Mouse (Mus musculus) midbrain, embryonic 11.5 days (tissue): Measurements from ENCODE around the gene 2310034G01Rik. TPM values are rescaled to one million over a fixed set of nuclear protein-coding genes. Genes with fewer than 3 reads are reported as not detected.

Experiments
- ATAC-seq: fragments of 200-750 bp; cut with Nextera tagmentation; 2 replicates; pipeline ENCODE4 v1.8.0; 2017; ENCODE audit warnings: moderate TSS enrichment, moderate library complexity; ENCODE audit not compliant: low FRiP score
- DNase-seq: peaks from one replicate; pipeline ENCODE4 v3.0.0; 2015; ENCODE audit warnings: low spot score; ENCODE audit errors: missing footprints
- H3K27ac ChIP-seq: fragments of 300-500 bp; sonication (generic); 2 replicates; pipeline ENCODE4 v1.5.1; 2014; ENCODE audit warnings: low read depth, low read length
- H3K27me3 ChIP-seq: fragments of 300-500 bp; sonication (generic); 2 replicates; pipeline ENCODE4 v1.6.1; 2014; ENCODE audit warnings: mild to moderate bottlenecking, low read length, moderate library complexity, mixed read lengths; ENCODE audit not compliant: control insufficient read depth, insufficient read depth
- H3K36me3 ChIP-seq: fragments of 300-500 bp; sonication (generic); 2 replicates; pipeline ENCODE4 v1.6.1; 2014; ENCODE audit warnings: mild to moderate bottlenecking, low read length, moderate library complexity, mixed read lengths; ENCODE audit not compliant: control insufficient read depth, insufficient read depth
- H3K4me1 ChIP-seq: fragments of 300-500 bp; sonication (generic); 2 replicates; pipeline ENCODE4 v1.6.1; 2014; ENCODE audit warnings: low read length; ENCODE audit not compliant: control insufficient read depth, insufficient read depth
- H3K4me2 ChIP-seq: fragments of 300-500 bp; sonication (generic); 2 replicates; pipeline ENCODE4 v1.6.1; 2014; ENCODE audit warnings: mild to moderate bottlenecking, moderate library complexity
- H3K4me3 ChIP-seq: fragments of 300-500 bp; sonication (generic); 2 replicates; pipeline ENCODE4 v1.5.1; 2014; ENCODE audit warnings: low read depth, low read length
- H3K9ac ChIP-seq: fragments of 300-500 bp; sonication (generic); 2 replicates; pipeline ENCODE4 v1.6.1; 2014; ENCODE audit warnings: low read length
- H3K9me3 ChIP-seq: fragments of 300-500 bp; sonication (generic); 2 replicates; pipeline ENCODE4 v1.6.1; 2016; ENCODE audit warnings: low read length; ENCODE audit not compliant: control insufficient read depth
- WGBS: fragments of 180-500 bp; shearing (Covaris S2); extraction: QIAGEN DNeasy Blood & Tissue Kit; methylation state at CpG from one replicate; pipeline ENCODE4 v1.1.7; 2014; 5-methylcytosine and 5-hydroxymethylcytosine counted together
- polyA plus RNA-seq: library from polyadenylated mRNA; unstranded; fragments of >200 nt; fragmentation: Nextera tagmentation; extraction: Ambion mirVana; gene quantifications from 2 replicates; pipeline ENCODE4 v1.2.1, GENCODE M21; 2014

2310034G01Rik gene
- polyA plus RNA-seq, 1 experiment from 2014 or later = 1.6 TPM

DNA sequence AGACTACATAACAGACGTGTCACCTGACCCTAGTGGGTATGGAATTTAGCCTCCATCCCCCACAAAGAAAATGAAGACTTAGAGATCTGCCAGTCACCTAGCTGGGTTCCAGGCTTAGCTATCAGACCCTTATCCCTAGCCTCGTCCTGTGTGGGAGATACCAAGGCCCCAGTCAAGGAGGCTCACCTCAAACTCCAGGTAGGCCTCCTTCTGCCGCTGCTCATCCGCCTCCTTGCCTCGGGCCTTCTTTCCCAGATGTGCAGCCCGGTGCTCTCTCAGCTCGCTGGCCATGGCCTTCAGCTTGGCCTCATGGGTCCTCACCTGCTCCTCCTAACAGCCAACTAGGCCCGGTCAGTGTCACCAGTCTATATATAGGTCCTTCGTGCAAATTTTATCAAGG is 37.0 kb downstream of the 2310034G01Rik start:
- Histone ChIP-seq H3K27me3 (peaks cover 55% of the 10 kb centered on the region), H3K4me1 (peaks cover 11% of the 10 kb centered on the region), H3K9ac (no peak overlapping the region), H3K4me3 (no peak overlapping the region), H3K4me2 (no peak overlapping the region), H3K9me3 (no peaks in the 10 kb centered on the region), H3K27ac (no peak overlapping the region), H3K36me3 (no peaks in the 10 kb centered on the region)
- ATAC-seq = no peak
- DNase-seq = peak; percentile 57
- whole genome bisulfite sequencing = 89% methylated on average over 9 of the region's 9 CpGs

DNA sequence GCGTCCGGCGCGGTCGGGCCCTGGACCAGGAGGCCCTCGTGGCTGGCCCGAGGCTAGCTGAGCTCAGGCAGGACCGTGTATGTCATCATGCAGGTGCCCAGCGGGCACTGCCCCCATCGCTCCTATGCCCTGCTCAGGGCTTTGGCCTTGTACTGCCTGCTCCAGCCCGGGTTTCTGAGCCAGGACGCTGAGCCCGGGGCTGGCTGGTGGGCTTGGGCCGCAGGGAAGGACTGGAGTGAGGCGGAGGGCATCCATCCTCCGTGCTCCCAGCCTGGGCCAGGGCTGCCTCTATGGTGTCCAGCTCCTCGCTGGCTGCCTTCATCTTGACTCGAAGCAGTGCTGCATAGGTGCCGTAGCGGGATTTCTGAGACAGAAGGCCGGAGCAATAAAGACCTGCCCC is 37.5 kb downstream of the 2310034G01Rik start:
- H3K9me3 ChIP-seq = no peaks in the 10 kb centered on the region
- H3K27me3 ChIP-seq = peaks cover 55% of the 10 kb centered on the region
- DNase-seq (no peak), ATAC-seq (no peak)
- peaks cover 9% of the 10 kb centered on the region for H3K4me1 ChIP-seq
- H3K27ac ChIP-seq = no peak overlapping the region
- 92% methylated on average over 21 of the region's 21 CpGs for WGBS
- H3K36me3 ChIP-seq = no peaks in the 10 kb centered on the region
- no peak overlapping the region for H3K4me3 ChIP-seq
- no peak overlapping the region for H3K9ac ChIP-seq
- no peak overlapping the region for H3K4me2 ChIP-seq

DNA sequence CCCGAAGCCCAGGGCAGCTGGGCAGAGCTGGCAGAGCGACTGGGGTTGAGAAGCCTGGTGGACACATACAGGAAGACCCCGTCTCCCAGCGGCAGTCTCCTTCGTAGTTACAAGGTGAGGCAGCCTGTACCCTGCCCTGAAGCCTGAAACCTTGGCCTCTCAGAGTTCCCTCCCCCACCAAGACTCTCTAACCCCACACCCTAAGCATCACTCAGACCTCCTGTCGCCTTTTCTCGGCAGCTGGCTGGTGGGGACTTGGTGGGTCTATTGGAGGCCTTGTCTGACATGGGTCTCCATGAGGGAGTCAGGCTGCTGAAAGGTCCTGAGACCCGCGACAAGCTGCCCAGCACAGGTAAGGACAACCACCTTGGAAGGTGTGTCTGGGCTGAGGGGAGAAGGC is 38.8 kb downstream of the 2310034G01Rik start:
- H3K4me3 ChIP-seq = no peak overlapping the region
- ATAC-seq (no peak), DNase-seq (no peak)
- 85% methylated on average over 9 of the region's 9 CpGs for WGBS
- no peak overlapping the region for H3K27ac ChIP-seq
- H3K27me3 ChIP-seq = peaks cover 51% of the 10 kb centered on the region
- H3K9me3 ChIP-seq = no peaks in the 10 kb centered on the region
- peaks cover 4% of the 10 kb centered on the region; the same call in 1 of the 2 replicates for H3K4me1 ChIP-seq
- H3K9ac ChIP-seq = no peak overlapping the region
- no peaks in the 10 kb centered on the region for H3K36me3 ChIP-seq
- H3K4me2 ChIP-seq = no peak overlapping the region

DNA sequence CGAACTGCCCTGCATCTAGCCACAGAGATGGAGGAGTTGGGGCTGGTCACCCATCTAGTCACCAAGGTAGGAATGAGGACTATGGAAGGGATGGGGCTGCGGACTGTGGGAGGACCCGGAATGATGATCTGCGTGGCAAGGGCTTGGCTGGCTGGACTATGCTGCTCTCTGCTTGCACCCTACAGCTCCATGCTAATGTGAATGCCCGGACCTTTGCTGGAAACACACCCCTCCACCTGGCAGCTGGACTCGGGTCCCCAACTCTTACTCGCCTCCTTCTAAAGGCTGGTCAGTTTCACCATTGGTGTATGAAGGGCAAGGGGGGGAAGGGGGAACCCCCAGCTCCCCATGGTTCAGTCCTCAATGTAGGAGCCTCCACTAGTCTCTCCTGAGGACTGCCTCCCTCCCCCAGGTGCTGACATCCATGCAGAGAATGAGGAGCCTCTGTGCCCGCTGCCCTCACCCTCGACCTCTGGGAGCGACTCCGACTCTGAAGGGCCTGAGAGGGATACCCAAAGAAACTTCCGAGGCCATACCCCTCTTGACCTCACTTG is 39.7 kb downstream of the 2310034G01Rik start:
- H3K27me3 ChIP-seq = peaks cover 41% of the 10 kb centered on the region
- no peak overlapping the region for H3K9ac ChIP-seq
- peak; percentile 71 for DNase-seq
- no peak overlapping the region for H3K27ac ChIP-seq
- H3K36me3 ChIP-seq = no peaks in the 10 kb centered on the region
- WGBS = 88% methylated on average over 12 of the region's 12 CpGs
- peaks cover 8% of the 10 kb centered on the region for H3K4me1 ChIP-seq
- H3K4me2 ChIP-seq = no peak overlapping the region
- no peaks in the 10 kb centered on the region for H3K9me3 ChIP-seq
- H3K4me3 ChIP-seq = no peak overlapping the region
- ATAC-seq = no peak

DNA sequence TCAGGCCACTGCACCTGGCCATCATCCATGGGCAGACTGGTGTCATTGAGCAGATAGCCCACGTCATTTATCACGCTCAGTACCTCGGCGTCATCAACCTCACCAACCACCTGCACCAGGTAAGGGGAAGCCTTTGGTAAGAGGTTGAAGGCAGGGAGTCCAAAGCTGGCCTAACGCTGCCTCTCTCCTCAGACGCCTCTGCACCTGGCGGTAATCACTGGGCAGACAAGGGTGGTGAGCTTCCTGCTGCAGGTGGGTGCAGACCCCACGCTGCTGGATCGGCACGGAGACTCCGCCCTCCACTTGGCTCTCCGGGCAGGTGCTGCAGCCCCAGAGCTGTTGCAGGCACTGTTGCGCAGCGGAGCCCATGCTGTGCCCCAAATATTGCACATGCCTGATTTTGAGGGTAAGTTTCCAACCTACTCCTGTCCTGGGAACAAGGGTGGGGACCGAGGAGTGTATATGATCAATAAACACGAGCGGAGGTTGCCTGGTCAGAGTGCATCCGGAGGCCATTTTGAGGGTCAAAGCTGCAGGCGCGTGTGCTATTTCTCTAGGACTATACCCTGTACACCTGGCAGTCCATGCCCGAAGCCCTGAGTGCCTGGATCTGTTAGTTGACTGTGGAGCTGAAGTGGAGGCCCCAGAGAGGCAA is 40.3 kb downstream of the 2310034G01Rik start:
- H3K4me2 ChIP-seq = no peak overlapping the region
- no peak overlapping the region for H3K4me3 ChIP-seq
- H3K9ac ChIP-seq = no peak overlapping the region
- ATAC-seq = no peak
- H3K4me1 ChIP-seq = peaks cover 14% of the 10 kb centered on the region
- H3K36me3 ChIP-seq = no peaks in the 10 kb centered on the region
- WGBS = 79% methylated on average over 21 of the region's 21 CpGs
- H3K9me3 ChIP-seq = no peaks in the 10 kb centered on the region
- H3K27me3 ChIP-seq = peaks cover 35% of the 10 kb centered on the region
- peak; percentile 49 for DNase-seq
- H3K27ac ChIP-seq = no peak overlapping the region

DNA sequence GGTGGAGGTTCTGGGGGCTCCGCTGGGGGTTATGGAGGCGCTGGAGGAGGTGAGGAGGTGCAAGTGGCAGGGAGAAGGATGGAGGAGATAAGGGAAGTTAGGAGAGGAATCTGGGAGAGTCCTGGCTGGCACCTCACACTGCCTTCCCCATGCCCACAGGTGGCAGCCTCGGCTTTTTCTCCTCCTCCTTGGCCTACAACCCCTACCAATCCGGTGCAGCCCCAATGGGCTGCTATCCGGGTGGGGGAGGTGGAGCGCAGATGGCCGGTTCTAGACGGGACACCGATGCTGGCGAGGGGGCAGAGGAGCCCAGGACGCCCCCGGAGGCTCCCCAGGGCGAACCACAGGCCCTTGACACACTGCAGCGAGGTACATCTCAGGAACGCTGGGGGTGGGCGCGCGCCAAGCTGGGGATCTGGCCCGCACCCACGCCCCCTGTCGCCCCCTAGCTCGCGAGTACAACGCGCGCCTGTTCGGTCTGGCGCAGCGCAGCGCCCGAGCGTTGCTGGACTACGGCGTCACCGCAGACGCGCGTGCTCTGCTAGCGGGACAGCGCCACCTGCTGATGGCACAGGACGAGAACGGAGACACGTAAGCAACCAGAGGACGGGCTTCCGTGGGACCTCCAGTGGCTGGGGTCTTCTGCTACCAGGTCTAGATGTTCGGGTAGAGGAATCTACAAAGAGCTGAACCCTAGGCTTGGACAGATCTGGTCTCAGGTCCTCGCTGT is 41.2 kb downstream of the 2310034G01Rik start:
- peak overlapping the region; percentile 26 for H3K4me3 ChIP-seq
- H3K9ac ChIP-seq = peak overlapping the region; percentile 44; the same call in 1 of the 2 replicates
- peak overlapping the region; percentile 50 for H3K4me2 ChIP-seq
- no peak overlapping the region for H3K27ac ChIP-seq
- H3K36me3 ChIP-seq = no peaks in the 10 kb centered on the region
- H3K4me1 ChIP-seq = peaks cover 18% of the 10 kb centered on the region
- DNase-seq = peak; percentile 98
- H3K27me3 ChIP-seq = peaks cover 26% of the 10 kb centered on the region
- under 1% methylated on average over 47 of the region's 47 CpGs for WGBS
- peak; percentile 55 for ATAC-seq
- H3K9me3 ChIP-seq = no peaks in the 10 kb centered on the region

DNA sequence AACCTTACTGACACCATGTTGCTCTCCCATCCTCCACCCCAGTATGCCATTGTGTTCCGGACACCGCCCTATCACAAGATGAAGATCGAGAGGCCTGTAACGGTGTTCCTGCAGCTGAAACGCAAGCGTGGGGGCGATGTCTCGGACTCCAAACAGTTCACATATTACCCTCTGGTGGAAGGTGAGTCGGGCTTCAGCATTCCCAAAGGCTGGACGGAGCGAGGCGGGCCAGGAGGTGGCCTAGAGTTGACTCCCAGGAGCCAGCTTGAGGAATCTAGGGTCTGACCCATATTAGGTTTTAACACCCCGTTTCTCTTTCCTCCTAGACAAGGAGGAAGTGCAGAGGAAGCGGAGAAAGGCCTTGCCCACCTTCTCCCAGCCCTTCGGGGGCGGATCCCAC is 41.8 kb downstream of the 2310034G01Rik start:
- no peak overlapping the region for H3K9ac ChIP-seq
- ATAC-seq (no peak), DNase-seq (no peak)
- WGBS = 62% methylated on average over 16 of the region's 16 CpGs
- peak overlapping the region; percentile 50 for H3K4me2 ChIP-seq
- no peaks in the 10 kb centered on the region for H3K36me3 ChIP-seq
- peaks cover 18% of the 10 kb centered on the region for H3K4me1 ChIP-seq
- H3K27me3 ChIP-seq = peaks cover 21% of the 10 kb centered on the region
- no peak overlapping the region for H3K27ac ChIP-seq
- H3K4me3 ChIP-seq = no peak overlapping the region
- no peaks in the 10 kb centered on the region for H3K9me3 ChIP-seq

DNA sequence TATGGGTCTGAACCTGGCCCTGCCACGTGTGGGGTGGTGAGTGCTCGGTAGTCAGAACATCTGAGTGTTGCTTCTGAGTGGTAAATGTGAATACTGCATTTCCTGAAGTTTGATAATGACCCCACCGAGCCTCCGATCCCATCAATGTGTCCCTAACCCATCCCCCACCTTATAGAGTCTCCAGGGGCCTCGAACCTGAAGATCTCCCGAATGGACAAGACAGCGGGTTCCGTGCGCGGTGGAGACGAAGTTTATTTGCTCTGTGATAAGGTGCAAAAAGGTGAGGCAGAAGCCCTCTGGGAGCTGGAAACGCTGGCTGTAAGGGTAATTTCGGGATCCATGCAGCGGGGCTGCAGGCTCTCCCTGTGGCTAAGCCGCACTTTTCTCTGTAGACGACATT is 42.3 kb downstream of the 2310034G01Rik start:
- WGBS = 80% methylated on average over 16 of the region's 16 CpGs
- H3K9ac ChIP-seq = no peak overlapping the region
- no peak overlapping the region for H3K4me2 ChIP-seq
- H3K27ac ChIP-seq = no peak overlapping the region
- no peaks in the 10 kb centered on the region for H3K9me3 ChIP-seq
- peaks cover 20% of the 10 kb centered on the region for H3K27me3 ChIP-seq
- H3K4me1 ChIP-seq = peaks cover 18% of the 10 kb centered on the region
- DNase-seq (no peak), ATAC-seq (no peak)
- H3K4me3 ChIP-seq = no peak overlapping the region
- no peaks in the 10 kb centered on the region for H3K36me3 ChIP-seq

DNA sequence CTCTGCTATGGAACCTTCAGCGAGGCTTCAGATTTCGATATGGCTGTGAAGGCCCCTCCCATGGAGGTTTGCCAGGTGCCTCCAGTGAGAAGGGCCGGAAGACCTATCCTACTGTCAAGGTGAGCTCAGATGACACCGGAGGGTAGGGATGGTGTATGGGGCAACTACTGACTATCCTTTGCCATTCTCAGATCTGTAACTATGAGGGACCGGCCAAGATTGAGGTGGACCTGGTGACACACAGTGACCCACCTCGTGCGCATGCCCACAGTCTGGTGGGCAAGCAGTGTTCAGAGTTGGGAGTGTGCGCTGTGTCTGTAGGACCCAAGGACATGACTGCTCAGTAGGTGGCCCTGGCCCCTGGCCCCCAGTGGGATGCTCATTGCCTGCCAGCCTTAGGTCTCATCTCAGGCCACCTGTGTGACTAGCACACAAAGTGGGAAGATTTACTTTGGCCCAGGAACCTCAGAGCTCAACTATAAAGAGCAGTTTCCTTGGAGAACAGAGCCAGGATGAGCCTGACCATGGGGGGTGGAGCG is 43.3 kb downstream of the 2310034G01Rik start:
- DNase-seq = no peak
- WGBS = 90% methylated on average over 9 of the region's 9 CpGs
- no peak overlapping the region for H3K27ac ChIP-seq
- H3K27me3 ChIP-seq = peaks cover 20% of the 10 kb centered on the region
- H3K9me3 ChIP-seq = no peaks in the 10 kb centered on the region
- no peak for ATAC-seq
- H3K36me3 ChIP-seq = no peaks in the 10 kb centered on the region
- no peak overlapping the region for H3K4me2 ChIP-seq
- H3K4me1 ChIP-seq = peaks cover 18% of the 10 kb centered on the region
- H3K4me3 ChIP-seq = no peak overlapping the region
- no peak overlapping the region for H3K9ac ChIP-seq
